Mouse (Mus musculus) MEL (cell line): ENCODE measurements at regions not wholly inside any gene's neighbourhood (a gene's known extent, or its start where the extent isn't known, plus 50 kb on each side); places are given as distances from the start of the nearest gene placed in this dataset.

ENCODE experiments used
- DNase-seq: peaks from one replicate; pipeline ENCODE4 v3.0.0; 2011; ENCODE audit warnings: low read depth, low spot score
- H3K27ac ChIP-seq: 2 replicates; pipeline ENCODE4 v1.5.1; 2012; ENCODE audit warnings: low read depth, mild to moderate bottlenecking, control low read depth, low read length, moderate library complexity; ENCODE audit not compliant: control insufficient read depth
- H3K27me3 ChIP-seq, 2 experiments: fragments of 150-350 bp in 1 of 2; sonication (generic) in 1 of 2; 2 replicates each; pipeline ENCODE4 v1.6.1; 2012; ENCODE audit warnings: low read length in 2 of 2, mild to moderate bottlenecking in 2 of 2, improper control_type of control experiment in 1 of 2, moderate library complexity in 1 of 2; ENCODE audit not compliant: insufficient read depth in 2 of 2, control insufficient read depth in 1 of 2
- H3K36me3 ChIP-seq, 2 experiments: 2 replicates each; pipeline ENCODE4 v1.6.1; 2012 to 2014; ENCODE audit warnings: low read length in 2 of 2, improper control_type of control experiment in 1 of 2, inconsistent platforms in 1 of 2, mild to moderate bottlenecking in 1 of 2; ENCODE audit not compliant: insufficient read depth in 2 of 2, control insufficient read depth in 1 of 2
- H3K4me1 ChIP-seq, 2 experiments: fragments of 150-350 bp in 1 of 2; sonication (generic) in 1 of 2; 2 replicates each; pipeline ENCODE4 v1.6.1; 2012; ENCODE audit warnings: low read length in 2 of 2, improper control_type of control experiment in 1 of 2, mild to moderate bottlenecking in 1 of 2; ENCODE audit not compliant: insufficient read depth in 2 of 2, control insufficient read depth in 1 of 2
- H3K4me3 ChIP-seq, 2 experiments: fragments of 150-350 bp in 1 of 2; sonication (generic) in 1 of 2; 2 replicates each; pipeline ENCODE4 v1.5.1; 2012; ENCODE audit warnings: low read depth in 2 of 2, low read length in 2 of 2, mild to moderate bottlenecking in 2 of 2, moderate library complexity in 2 of 2, control low read depth in 1 of 2, improper control_type of control experiment in 1 of 2; ENCODE audit not compliant: control insufficient read depth in 1 of 2, insufficient read depth in 1 of 2
- H3K79me2 ChIP-seq: 2 replicates; pipeline ENCODE4 v1.6.1; 2012; ENCODE audit warnings: mild to moderate bottlenecking, low read length, moderate library complexity; ENCODE audit not compliant: control insufficient read depth, poor library complexity, insufficient read depth
- H3K9ac ChIP-seq: 2 replicates; pipeline ENCODE4 v1.6.1; 2012; ENCODE audit warnings: low read depth, mild to moderate bottlenecking, control low read depth, low read length, moderate library complexity; ENCODE audit not compliant: control insufficient read depth, poor library complexity, severe bottlenecking
- H3K9me3 ChIP-seq: fragments of 150-350 bp; sonication (generic); replicated peaks from 2 replicates; pipeline ENCODE4 v1.6.1; 2012; ENCODE audit warnings: mild to moderate bottlenecking, low read length, improper control_type of control experiment, moderate library complexity; ENCODE audit not compliant: insufficient read depth
- BHLHE40 ChIP-seq: IDR thresholded peaks from 2 replicates; pipeline ENCODE4 v1.6.1; 2012; ENCODE audit warnings: low read depth, mild to moderate bottlenecking, inconsistent platforms, low read length, improper control_type of control experiment, borderline replicate concordance
- CHD1 ChIP-seq: IDR thresholded peaks from 2 replicates; pipeline ENCODE4 v1.6.1; 2012; ENCODE audit warnings: low read depth, mild to moderate bottlenecking, inconsistent platforms, low read length, improper control_type of control experiment
- CHD2 ChIP-seq: IDR thresholded peaks from 2 replicates; pipeline ENCODE4 v1.6.1; 2011; ENCODE audit warnings: low read length, improper control_type of control experiment
- CTCF ChIP-seq, 3 experiments: IDR thresholded peaks in 2 of 3; conservative IDR thresholded peaks in 1 of 3; 2 replicates each; pipeline ENCODE4 v1.5.1; 2011 to 2012; ENCODE audit warnings: low read length in 3 of 3, low read depth in 2 of 3, mild to moderate bottlenecking in 2 of 3, improper control_type of control experiment in 1 of 3, inconsistent platforms in 1 of 3, mixed read lengths in 1 of 3, moderate library complexity in 1 of 3; ENCODE audit not compliant: control insufficient read depth in 1 of 3, insufficient read depth in 1 of 3, poor library complexity in 1 of 3, severe bottlenecking in 1 of 3
- E2F4 ChIP-seq: IDR thresholded peaks from 2 replicates; pipeline ENCODE4 v1.6.1; 2011; ENCODE audit warnings: low read depth, low read length, improper control_type of control experiment, borderline replicate concordance
- EP300 ChIP-seq, 2 experiments: IDR thresholded peaks; 2 replicates each; pipeline ENCODE4 v1.6.1; 2011; ENCODE audit warnings: improper control_type of control experiment in 2 of 2, low read length in 2 of 2, low read depth in 1 of 2, mild to moderate bottlenecking in 1 of 2
- GABPA ChIP-seq: IDR thresholded peaks from 2 replicates; pipeline ENCODE4 v1.6.1; 2012; ENCODE audit warnings: low read depth, mild to moderate bottlenecking, inconsistent platforms, low read length, improper control_type of control experiment, moderate library complexity
- HCFC1 ChIP-seq: IDR thresholded peaks from 2 replicates; pipeline ENCODE4 v1.6.1; 2012; ENCODE audit warnings: low read depth, mild to moderate bottlenecking, inconsistent platforms, low read length, improper control_type of control experiment, moderate library complexity
- JUND ChIP-seq: IDR thresholded peaks from 2 replicates; pipeline ENCODE4 v1.6.1; 2011; ENCODE audit warnings: low read depth, mild to moderate bottlenecking, improper control_type of control experiment, low read length
- KAT2A ChIP-seq: conservative IDR thresholded peaks from 2 replicates; pipeline ENCODE4 v1.6.1; 2012; ENCODE audit warnings: low read depth, low read length, improper control_type of control experiment, inconsistent platforms
- MAFK ChIP-seq: IDR thresholded peaks from 2 replicates; pipeline ENCODE4 v1.6.1; 2011; ENCODE audit warnings: low read depth, mild to moderate bottlenecking, low read length, improper control_type of control experiment, borderline replicate concordance
- MAX ChIP-seq: IDR thresholded peaks from 2 replicates; pipeline ENCODE4 v1.6.1; 2011; ENCODE audit warnings: low read length, improper control_type of control experiment
- MEF2A ChIP-seq: IDR thresholded peaks from 2 replicates; pipeline ENCODE4 v1.6.1; 2014; ENCODE audit warnings: low read depth, mild to moderate bottlenecking, inconsistent platforms, low read length, improper control_type of control experiment; ENCODE audit not compliant: poor library complexity, insufficient replicate concordance, severe bottlenecking; ENCODE audit errors: extremely low read depth
- MXI1 ChIP-seq: IDR thresholded peaks from 2 replicates; pipeline ENCODE4 v1.6.1; 2011; ENCODE audit warnings: mild to moderate bottlenecking, low read depth, low read length, improper control_type of control experiment
- MYB ChIP-seq: IDR thresholded peaks from 2 replicates; pipeline ENCODE4 v1.6.1; 2011; ENCODE audit warnings: mild to moderate bottlenecking, low read depth, low read length, improper control_type of control experiment
- MYC ChIP-seq: IDR thresholded peaks from 2 replicates; pipeline ENCODE4 v1.6.1; 2011; ENCODE audit warnings: low read depth, mild to moderate bottlenecking, low read length, improper control_type of control experiment, moderate library complexity
- NELFE ChIP-seq: IDR thresholded peaks from 2 replicates; pipeline ENCODE4 v1.6.1; 2011; ENCODE audit warnings: low read depth, low read length, improper control_type of control experiment
- NRF1 ChIP-seq: IDR thresholded peaks from 2 replicates; pipeline ENCODE4 v1.6.1; 2014; ENCODE audit warnings: low read depth, mild to moderate bottlenecking, inconsistent platforms, low read length, improper control_type of control experiment, moderate library complexity; ENCODE audit not compliant: poor library complexity, insufficient read depth, severe bottlenecking
- POLR2A ChIP-seq, 2 experiments: IDR thresholded peaks; 2 replicates each; pipeline ENCODE4 v1.6.1; 2011 to 2012; ENCODE audit warnings: low read length in 2 of 2, mild to moderate bottlenecking in 2 of 2, control low read depth in 1 of 2, improper control_type of control experiment in 1 of 2, low read depth in 1 of 2, moderate library complexity in 1 of 2; ENCODE audit not compliant: control insufficient read depth in 1 of 2, insufficient read depth in 1 of 2, poor library complexity in 1 of 2
- POLR2AphosphoS5 ChIP-seq: IDR thresholded peaks from 2 replicates; pipeline ENCODE4 v1.6.1; 2012; ENCODE audit warnings: low read depth, borderline replicate concordance, mild to moderate bottlenecking, inconsistent platforms, low read length, moderate library complexity, mixed read lengths
- RCOR1 ChIP-seq: IDR thresholded peaks from 2 replicates; pipeline ENCODE4 v1.6.1; 2012; ENCODE audit warnings: low read depth, mild to moderate bottlenecking, inconsistent platforms, low read length, improper control_type of control experiment
- SIN3A ChIP-seq: IDR thresholded peaks from 2 replicates; pipeline ENCODE4 v1.6.1; 2012; ENCODE audit warnings: low read length, improper control_type of control experiment, inconsistent platforms
- SMC3 ChIP-seq: IDR thresholded peaks from 2 replicates; pipeline ENCODE4 v1.6.1; 2011; ENCODE audit warnings: low read depth, low read length, improper control_type of control experiment
- TAL1 ChIP-seq: IDR thresholded peaks from 2 replicates; pipeline ENCODE4 v1.6.1; 2012; ENCODE audit warnings: mild to moderate bottlenecking, inconsistent platforms, low read length, moderate library complexity, mixed read lengths
- UBTF ChIP-seq: IDR thresholded peaks from 2 replicates; pipeline ENCODE4 v1.6.1; 2012; ENCODE audit warnings: low read depth, mild to moderate bottlenecking, inconsistent platforms, low read length, improper control_type of control experiment, moderate library complexity, borderline replicate concordance; ENCODE audit not compliant: insufficient read depth
- USF1 ChIP-seq: IDR thresholded peaks from 2 replicates; pipeline ENCODE4 v1.6.1; 2014; ENCODE audit warnings: low read depth, mild to moderate bottlenecking, inconsistent platforms, low read length, improper control_type of control experiment, moderate library complexity
- ZC3H11A ChIP-seq: IDR thresholded peaks from 2 replicates; pipeline ENCODE4 v1.6.1; 2012; ENCODE audit warnings: low read depth, mild to moderate bottlenecking, inconsistent platforms, low read length, improper control_type of control experiment
- ZKSCAN1 ChIP-seq: IDR thresholded peaks from 2 replicates; pipeline ENCODE4 v1.6.1; 2012; ENCODE audit warnings: low read depth, mild to moderate bottlenecking, inconsistent platforms, low read length, improper control_type of control experiment, moderate library complexity
- ZMIZ1 ChIP-seq: IDR thresholded peaks from 2 replicates; pipeline ENCODE4 v1.6.1; 2012; ENCODE audit warnings: low read depth, mild to moderate bottlenecking, inconsistent platforms, low read length, improper control_type of control experiment, moderate library complexity

DNA sequence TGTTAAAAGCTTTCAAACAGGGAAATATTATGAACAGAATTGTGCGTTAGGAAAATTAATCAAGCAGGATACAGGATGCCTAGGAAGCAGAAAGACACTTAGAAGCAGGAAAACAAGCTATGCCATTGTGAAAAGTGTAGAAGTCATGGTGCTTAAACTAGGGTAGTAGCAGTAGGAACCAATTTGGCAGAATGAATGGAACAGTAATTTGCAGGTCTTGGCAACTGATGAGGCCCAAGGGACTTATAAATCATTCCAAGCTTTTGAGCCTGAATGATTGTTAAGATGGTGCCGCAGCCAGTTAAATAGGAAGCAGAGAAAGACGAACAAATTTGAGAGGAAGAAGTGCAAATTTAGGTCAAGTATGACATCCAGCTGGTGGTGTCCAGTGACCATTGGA is 360.5 kb upstream of the Mef2c start:
- no peak overlapping the region for H3K27ac ChIP-seq
- TF ChIP-seq NELFE, result no peak
- no peak for TF ChIP-seq MAFK
- TF ChIP-seq ZMIZ1, result no peak
- no peak for TF ChIP-seq E2F4
- TF ChIP-seq NRF1, result no peak
- no peak for TF ChIP-seq MXI1
- TF ChIP-seq JUND, result no peak
- no peak for TF ChIP-seq CTCF (IDR thresholded peaks at IDR 0.05 in 2 of 3, conservative IDR thresholded peaks at IDR 0.05 in 1 of 3; ENCODE audit: control insufficient read depth in 1 of 3, insufficient read depth in 1 of 3, low read depth in 2 of 3, low read length in 3 of 3, poor library complexity in 1 of 3, severe bottlenecking in 1 of 3)
- TF ChIP-seq CHD1, result no peak
- no peak for TF ChIP-seq UBTF
- TF ChIP-seq MAX, result no peak
- TF ChIP-seq ZKSCAN1, result no peak
- no peak for TF ChIP-seq SMC3
- TF ChIP-seq POLR2A (IDR thresholded peaks at IDR 0.05; ENCODE audit: control insufficient read depth in 1 of 2, insufficient read depth in 1 of 2, low read depth in 1 of 2, low read length in 2 of 2, poor library complexity in 1 of 2), result no peak
- no peak for TF ChIP-seq SIN3A
- TF ChIP-seq MYB, result no peak
- no peak for TF ChIP-seq HCFC1
- TF ChIP-seq KAT2A, result no peak
- TF ChIP-seq, all 39 proteins: peak for 0
- Histone ChIP-seq H3K79me2 (no peaks in the 10 kb centered on the region), H3K9me3 (no peaks in the 10 kb centered on the region), H3K4me1 (no peaks in the 10 kb centered on the region), H3K36me3 (no peaks in the 10 kb centered on the region), H3K9ac (no peak overlapping the region), H3K4me3 (no peak overlapping the region), H3K27me3 (no peaks in the 10 kb centered on the region)
- DNase-seq, result no peak

DNA sequence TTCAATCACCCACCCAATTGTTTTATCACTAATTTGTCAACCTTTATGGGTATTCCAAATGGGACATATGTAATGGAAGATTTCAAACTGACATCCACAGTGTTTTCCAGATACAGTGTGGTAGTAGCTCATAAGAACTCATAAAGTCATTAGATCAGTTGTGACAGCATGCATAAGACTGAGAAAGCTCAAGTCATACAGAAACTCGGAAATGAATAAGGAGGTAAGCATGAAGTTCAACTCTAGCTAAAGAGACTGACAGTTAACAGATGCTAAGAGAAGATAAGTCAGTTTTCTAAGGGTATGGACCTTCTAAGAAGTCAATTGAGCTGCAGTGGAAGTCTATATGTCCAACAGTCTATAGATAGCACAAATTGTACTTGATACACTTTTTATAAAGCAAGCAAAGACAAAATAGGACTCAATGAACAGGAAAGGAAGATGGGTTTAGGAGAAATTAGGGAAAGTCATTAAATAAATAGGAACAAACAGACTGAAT is 349.2 kb upstream of the Mef2c start:
- Histone ChIP-seq H3K36me3 (no peaks in the 10 kb centered on the region), H3K4me1 (no peaks in the 10 kb centered on the region), H3K4me3 (no peak overlapping the region), H3K27ac (no peak overlapping the region), H3K79me2 (no peaks in the 10 kb centered on the region), H3K9me3 (no peaks in the 10 kb centered on the region), H3K9ac (no peak overlapping the region), H3K27me3 (no peaks in the 10 kb centered on the region)
- DNase-seq, result no peak
- TF ChIP-seq MAX, result no peak
- TF ChIP-seq ZC3H11A, result no peak
- no peak for TF ChIP-seq BHLHE40
- TF ChIP-seq JUND, result no peak
- TF ChIP-seq E2F4, result no peak
- no peak for TF ChIP-seq NELFE
- TF ChIP-seq POLR2AphosphoS5, result no peak
- TF ChIP-seq RCOR1, result no peak
- no peak for TF ChIP-seq HCFC1
- no peak for TF ChIP-seq EP300 (IDR thresholded peaks at IDR 0.05; ENCODE audit: low read depth in 1 of 2, low read length in 2 of 2)
- no peak for TF ChIP-seq TAL1
- no peak for TF ChIP-seq GABPA
- TF ChIP-seq MEF2A, result no peak
- TF ChIP-seq MYC, result no peak
- TF ChIP-seq CHD2, result no peak
- no peak for TF ChIP-seq USF1
